Mouse (Mus musculus) layer of hippocampus, adult 2 months (tissue): ENCODE measurements around the gene Anxa6. TPM values are rescaled to one million over a fixed set of nuclear protein-coding genes. Genes with fewer than 3 reads are reported as not detected.

ENCODE experiments used
- DNase-seq, 2 experiments: peaks; one replicate each; pipeline ENCODE4 v3.0.0; 2022; ENCODE audit warnings: low spot score in 2 of 2
- H3K27ac ChIP-seq: fragments of 200-600 bp; 2 replicates; pipeline ENCODE4 v1.8.1; 2022
- H3K4me3 ChIP-seq: fragments of 200-600 bp; 2 replicates; pipeline ENCODE4 v1.8.1; 2022; ENCODE audit warnings: mild to moderate bottlenecking
- CTCF ChIP-seq: fragments of 200-600 bp; conservative IDR thresholded peaks from 2 replicates; pipeline ENCODE4 v1.8.1; 2022; ENCODE audit warnings: antibody characterized with exemption, mild to moderate bottlenecking, moderate library complexity
- total RNA-seq, 2 experiments: library from RNA; stranded (reverse); gene quantifications; 2 replicates each; pipeline ENCODE4 v1.2.3; 2021

Gene Anxa6
- total RNA-seq, 2 experiments from 2014 or later: 100 to 103 TPM

- TF ChIP-seq CTCF: no peak
- peak overlapping the region; percentile 67 for H3K27ac ChIP-seq
- DNase-seq: no peak
- no peak overlapping the region for H3K4me3 ChIP-seq
Measured at GRCm38 (mm10) chr11:54939501-54939900, 93.7 kb downstream of the Anxa6 start.

GRCm38 (mm10) chr11:54936771-54937140 lies 96.5 kb downstream of the Anxa6 start:
- no peak for DNase-seq
- TF ChIP-seq CTCF: no peak
- no peak overlapping the region for H3K4me3 ChIP-seq
- no peak overlapping the region for H3K27ac ChIP-seq

DNA sequence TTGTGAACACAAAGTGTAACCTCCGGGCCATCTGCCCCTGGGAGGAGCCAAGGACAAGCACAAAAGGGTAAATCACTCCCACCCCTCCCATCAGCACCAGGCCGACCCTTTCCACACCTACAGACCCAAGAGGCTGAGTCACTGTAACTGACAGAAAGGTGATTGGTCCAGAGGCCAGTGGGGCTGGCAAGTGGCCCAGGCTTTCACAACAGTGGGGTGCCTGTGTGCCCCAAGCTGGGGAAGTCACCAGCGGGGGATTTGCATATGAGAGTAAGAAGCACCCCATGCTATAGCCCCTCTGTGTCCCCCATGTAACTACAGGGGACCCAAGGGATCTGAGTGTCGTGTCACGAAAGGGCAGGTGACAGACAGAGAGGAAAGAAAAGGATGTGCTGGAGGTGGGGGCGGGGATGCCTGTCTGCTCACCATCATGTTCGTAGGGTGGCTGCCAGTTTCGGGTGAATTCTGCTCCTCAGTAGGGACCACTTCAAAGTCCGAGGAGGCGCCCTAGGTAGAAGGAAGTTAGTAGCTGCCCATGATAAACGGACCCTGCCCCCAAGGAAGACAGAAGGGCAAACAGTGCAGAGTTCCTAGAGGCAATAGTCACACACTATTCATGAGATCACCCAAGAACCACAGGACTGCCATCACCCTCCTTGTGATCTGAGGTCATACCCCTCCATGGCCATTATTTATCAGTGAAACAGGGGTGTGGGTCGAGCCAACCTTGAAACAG lies 97.0 kb downstream of the Anxa6 start:
- no peak for DNase-seq
- Histone ChIP-seq H3K27ac (no peak overlapping the region), H3K4me3 (no peak overlapping the region)
- no peak for TF ChIP-seq CTCF

- TF ChIP-seq CTCF: no peak
- Histone ChIP-seq H3K4me3 (no peak overlapping the region), H3K27ac (no peak overlapping the region)
- no peak for DNase-seq
Measured at GRCm38 (mm10) chr11:54934198-54934597, 99.0 kb downstream of the Anxa6 start.

GRCm38 (mm10) chr11:54932540-54932939 lies 100.7 kb downstream of the Anxa6 start:
- Histone ChIP-seq H3K27ac (no peak overlapping the region), H3K4me3 (no peak overlapping the region)
- no peak for DNase-seq
- TF ChIP-seq CTCF: no peak

DNA sequence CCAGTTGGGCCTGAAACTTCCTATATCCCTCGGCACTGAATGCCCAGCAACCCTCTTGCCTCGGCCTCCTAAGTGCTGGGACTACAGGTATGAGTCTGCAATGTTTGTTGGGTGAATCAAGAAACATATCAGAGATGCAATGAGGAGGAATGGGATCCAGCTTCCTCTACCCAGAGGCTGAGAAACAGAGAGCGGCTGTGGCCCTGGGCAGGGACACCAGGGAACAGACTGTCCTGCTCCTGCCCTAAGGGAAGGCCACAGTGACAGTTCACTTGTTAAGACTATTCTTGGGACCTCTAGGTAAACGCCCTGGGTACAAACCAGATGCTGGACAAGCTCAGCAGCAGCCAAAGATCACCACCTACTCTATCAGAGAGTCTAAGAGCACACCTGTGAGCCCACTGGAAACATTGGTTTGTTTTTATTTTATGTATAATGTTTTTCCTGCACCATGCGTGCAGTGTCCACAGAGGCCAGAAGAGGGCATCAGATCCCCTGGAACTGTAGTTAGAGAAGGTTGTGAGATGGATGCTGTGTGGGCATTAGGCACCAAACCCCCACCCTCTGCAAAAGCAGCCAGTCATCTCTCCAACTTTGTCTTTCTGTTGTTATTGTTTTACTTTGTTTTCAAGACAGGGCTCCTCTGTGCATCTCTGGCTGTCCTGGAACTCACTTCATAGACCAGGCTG lies 101.7 kb downstream of the Anxa6 start:
- TF ChIP-seq CTCF: peak; percentile 88
- Histone ChIP-seq H3K27ac (no peak overlapping the region), H3K4me3 (no peak overlapping the region)
- DNase-seq: peak in 1 of 2 experiments; percentile 63

GRCm38 (mm10) chr11:54930318-54930979 lies 102.8 kb downstream of the Anxa6 start:
- Histone ChIP-seq H3K4me3 (no peak overlapping the region), H3K27ac (peak overlapping the region; percentile 60; the same call in 1 of the 2 replicates)
- peak; percentile 49 to 68 for DNase-seq
- TF ChIP-seq CTCF: peak; percentile 89

DNA sequence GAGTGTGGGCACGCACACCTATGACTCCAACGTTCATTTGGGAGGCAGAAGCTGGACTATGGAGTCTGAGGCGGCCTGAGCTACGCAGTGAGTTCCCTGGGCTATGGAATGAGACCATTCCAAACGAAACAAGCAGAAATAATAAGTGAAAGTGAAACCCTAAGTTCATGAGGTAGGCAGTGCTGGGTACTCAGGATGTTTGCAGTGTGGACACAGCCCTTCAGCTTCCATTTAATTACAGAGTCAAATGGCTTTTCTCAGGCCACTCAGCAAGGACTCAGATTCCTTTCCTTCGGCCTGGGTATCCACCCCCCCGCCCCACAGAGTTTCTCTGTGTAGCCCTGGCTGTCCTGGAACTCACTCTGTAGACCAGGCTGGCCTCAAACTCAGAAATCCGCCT lies 103.5 kb downstream of the Anxa6 start:
- TF ChIP-seq CTCF: no peak
- DNase-seq: no peak
- H3K27ac ChIP-seq: no peak overlapping the region

DNA sequence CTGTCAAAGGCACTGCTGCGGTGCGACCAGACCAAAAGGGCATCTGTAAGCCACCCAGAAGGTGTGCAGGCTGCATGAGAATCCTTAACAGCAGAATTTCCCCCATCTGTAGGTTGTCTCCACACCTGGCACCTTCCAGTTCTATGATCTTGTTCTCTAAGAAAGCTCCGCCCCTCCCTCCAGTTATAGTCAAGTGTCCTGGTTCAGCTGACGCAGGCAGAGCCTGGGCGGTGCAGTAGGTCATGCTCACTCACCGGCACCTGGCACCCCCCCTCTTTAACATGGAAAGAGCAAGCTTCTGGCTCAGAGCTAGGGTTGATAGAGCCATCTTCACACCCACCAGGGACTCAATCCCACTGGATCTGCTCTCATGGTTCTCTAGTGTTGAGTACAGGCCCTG lies 104.0 kb downstream of the Anxa6 start:
- Histone ChIP-seq H3K4me3 (no peak overlapping the region), H3K27ac (no peak overlapping the region)
- no peak for DNase-seq
- TF ChIP-seq CTCF: no peak

More for the DNA sequence above, 103.5 kb downstream of the Anxa6 start:
- H3K4me3 ChIP-seq: no peak overlapping the region

Other genes starting within 250 kb of the Anxa6 start
- 100 to 1,000 TPM; 134 TPM for gene Cdc42se2, start 245.8 kb downstream of the Anxa6 start, total RNA-seq
- 10 to 100 TPM; 28.7 to 30.9 TPM for gene Lyrm7, start 172.5 kb downstream of the Anxa6 start, total RNA-seq
- 100 to 1,000 TPM; 252 to 273 TPM for gene Hint1, start 167.1 kb downstream of the Anxa6 start, total RNA-seq
- gene Gpx3, start 131.0 kb downstream of the Anxa6 start, total RNA-seq: 1 to 10 TPM; 3.9 to 4.0 TPM
- gene Tnip1, start 70.5 kb downstream of the Anxa6 start, total RNA-seq: 10 to 100 TPM; 33.0 to 33.1 TPM
- gene Ccdc69, start 44.7 kb upstream of the Anxa6 start, total RNA-seq: under 1 TPM in 1 of 2 experiments, not detected in 1; 0.42 TPM
- 10 to 100 TPM; 29.9 to 30.8 TPM for gene Gm2a, start 64.7 kb upstream of the Anxa6 start, total RNA-seq
- not detected for gene Slc36a3, start 118.3 kb upstream of the Anxa6 start, total RNA-seq
- gene Slc36a2, start 151.6 kb upstream of the Anxa6 start, total RNA-seq: under 1 TPM in 1 of 2 experiments, not detected in 1; 0.33 TPM
- gene Slc36a1, start 170.9 kb upstream of the Anxa6 start, total RNA-seq: 10 to 100 TPM; 52.1 to 55.3 TPM